Mouse (Mus musculus) stomach, postnatal 0 days (tissue): ENCODE data around the gene Gm15517. TPM values are rescaled to one million over a fixed set of nuclear protein-coding genes. Genes with fewer than 3 reads are reported as not detected.

Experiments
- ATAC-seq: fragments of 200-750 bp; cut with Nextera tagmentation; 2 replicates; pipeline ENCODE4 v1.8.0; 2017; ENCODE audit not compliant: low FRiP score, low TSS enrichment
- DNase-seq: peaks from one replicate; pipeline ENCODE4 v3.0.0-alpha.2; 2016; ENCODE audit warnings: low spot score
- H3K27ac ChIP-seq: fragments of 300-500 bp; sonication (generic); replicated peaks from 2 replicates; pipeline ENCODE4 v1.5.1; 2014; ENCODE audit warnings: mild to moderate bottlenecking, control low read depth
- H3K27me3 ChIP-seq: fragments of 300-500 bp; sonication (generic); 2 replicates; pipeline ENCODE4 v1.6.1; 2014; ENCODE audit warnings: low read length; ENCODE audit not compliant: control insufficient read depth, insufficient read depth
- H3K36me3 ChIP-seq: fragments of 300-500 bp; sonication (generic); 2 replicates; pipeline ENCODE4 v1.6.1; 2014; ENCODE audit warnings: low read length, mixed read lengths; ENCODE audit not compliant: control insufficient read depth, insufficient read depth
- H3K4me1 ChIP-seq: fragments of 300-500 bp; sonication (generic); replicated peaks from 2 replicates; pipeline ENCODE4 v1.6.1; 2014; ENCODE audit warnings: antibody characterized with exemption; ENCODE audit not compliant: control insufficient read depth, insufficient read depth
- H3K4me2 ChIP-seq: fragments of 300-500 bp; sonication (generic); replicated peaks from 2 replicates; pipeline ENCODE4 v1.6.1; 2014; ENCODE audit warnings: low read depth, mild to moderate bottlenecking, control low read depth, moderate library complexity
- H3K4me3 ChIP-seq: fragments of 300-500 bp; sonication (generic); 2 replicates; pipeline ENCODE4 v1.5.1; 2014; ENCODE audit warnings: low read depth, low read length, control low read depth
- H3K9ac ChIP-seq: fragments of 300-500 bp; sonication (generic); 2 replicates; pipeline ENCODE4 v1.6.1; 2014; ENCODE audit warnings: mild to moderate bottlenecking, low read length, control low read depth, mixed read lengths
- H3K9me3 ChIP-seq: fragments of 300-500 bp; sonication (generic); 2 replicates; pipeline ENCODE4 v1.6.1; 2016; ENCODE audit warnings: low read length; ENCODE audit not compliant: control insufficient read depth
- CTCF ChIP-seq: IDR thresholded peaks from 2 replicates; pipeline ENCODE4 v1.5.1; 2016; ENCODE audit warnings: antibody characterized with exemption, low read depth, mild to moderate bottlenecking, moderate library complexity
- EP300 ChIP-seq: optimal IDR thresholded peaks from 2 replicates; pipeline ENCODE3; 2016; ENCODE audit warnings: antibody characterized with exemption
- WGBS: fragments of 180-500 bp; shearing (Covaris S2); extraction: QIAGEN DNeasy Blood & Tissue Kit; methylation state at CpG from one replicate; pipeline ENCODE4 v1.1.7; 2014; 5-methylcytosine and 5-hydroxymethylcytosine counted together
- polyA plus RNA-seq: library from polyadenylated mRNA; unstranded; fragments of >200 nt; fragmentation: Nextera tagmentation; extraction: Ambion mirVana; gene quantifications from 2 replicates; pipeline ENCODE4 v1.2.1, GENCODE M21; 2015

Gm15517 gene
- polyA plus RNA-seq, 1 experiment from 2014 or later: not detected

DNA sequence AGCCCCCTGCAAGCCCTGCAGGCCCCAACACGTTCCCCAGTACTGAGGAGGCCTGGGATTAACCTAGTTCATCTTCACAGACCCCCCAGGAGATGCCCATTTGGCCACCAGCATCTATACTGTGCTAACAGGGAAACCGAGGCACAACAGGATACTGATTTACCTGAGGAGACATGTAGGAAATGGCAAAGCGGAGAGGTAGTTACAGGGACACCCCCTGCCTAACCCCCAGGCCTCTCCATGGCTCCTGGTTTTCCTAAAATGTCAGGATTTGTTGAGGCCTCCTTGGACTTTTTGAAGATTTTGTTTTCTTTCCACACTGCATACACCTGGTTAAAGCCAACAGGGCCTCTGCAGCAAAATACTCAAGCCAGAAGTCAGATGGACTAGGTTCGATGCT, 4.0 kb upstream of the Gm15517 start, which contains the start of gene Acp4:
Acp4 (minus strand) TSS at position 101 of the 400 bp plus-strand sequence.
- H3K9me3 ChIP-seq: no peaks in the 10 kb centered on the region
- DNase-seq (no peak), ATAC-seq (no peak)
- H3K36me3 ChIP-seq: no peaks in the 10 kb centered on the region
- TF ChIP-seq EP300 (no peak), CTCF (no peak)
- WGBS: 83% methylated on average over 4 of the region's 4 CpGs
- H3K27ac ChIP-seq: no peak within 1 kb of the TSS
- H3K4me1 ChIP-seq: no peaks in the 10 kb centered on the region
- no peak within 1 kb of the TSS for H3K4me3 ChIP-seq
- H3K9ac ChIP-seq: no peak within 1 kb of the TSS
- H3K27me3 ChIP-seq: no peaks in the 10 kb centered on the region; the same call in 1 of the 2 replicates
- H3K4me2 ChIP-seq: no peak within 1 kb of the TSS

- TF ChIP-seq EP300 (no peak), CTCF (no peak)
- Histone ChIP-seq H3K27me3 (no peaks in the 10 kb centered on the region; the same call in 1 of the 2 replicates), H3K4me3 (no peak overlapping the region), H3K4me1 (no peaks in the 10 kb centered on the region), H3K9me3 (no peaks in the 10 kb centered on the region), H3K9ac (no peak overlapping the region), H3K27ac (no peak overlapping the region), H3K4me2 (no peak overlapping the region), H3K36me3 (no peaks in the 10 kb centered on the region)
- no peak for ATAC-seq
- 65% methylated on average over 6 of the region's 6 CpGs for WGBS
- no peak for DNase-seq
Observed at GRCm38 (mm10) chr7:44260410-44260809, 837 bp upstream of the Gm15517 start.

- H3K27ac ChIP-seq: no peak overlapping the region
- no peak overlapping the region for H3K4me3 ChIP-seq
- WGBS: 3% methylated on average over 34 of the region's 34 CpGs
- no peaks in the 10 kb centered on the region for H3K36me3 ChIP-seq
- no peaks in the 10 kb centered on the region for H3K9me3 ChIP-seq
- no peaks in the 10 kb centered on the region for H3K27me3 ChIP-seq
- peak; percentile 89 for ATAC-seq
- no peak overlapping the region for H3K9ac ChIP-seq
- TF ChIP-seq EP300 (no peak), CTCF (peak; percentile 99)
- peak; percentile 97 for DNase-seq
- no peaks in the 10 kb centered on the region for H3K4me1 ChIP-seq
- H3K4me2 ChIP-seq: peak overlapping the region; percentile 11; the same call in 1 of the 2 replicates
Observed at GRCm38 (mm10) chr7:44262791-44263643, 1.8 kb downstream of the Gm15517 start.

DNA sequence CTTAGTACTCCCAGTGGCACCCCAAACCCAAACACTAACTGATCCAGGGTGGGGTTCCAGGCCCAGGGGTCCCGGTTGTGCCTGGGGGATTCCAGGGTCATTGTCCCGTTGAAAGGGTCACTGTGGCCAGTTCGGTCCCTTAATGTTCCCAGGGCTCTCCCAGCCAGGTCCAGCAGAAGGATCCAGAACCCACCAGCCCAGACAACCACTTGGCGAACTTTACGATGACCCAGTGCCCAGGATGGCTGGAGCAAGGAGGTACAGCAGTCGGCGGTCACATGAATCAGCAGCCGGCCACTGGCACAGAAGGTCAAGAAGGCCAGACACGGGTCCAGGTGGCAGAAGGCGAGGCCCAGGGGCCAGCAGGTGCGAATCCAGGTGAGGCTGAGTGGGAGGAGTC, 6.9 kb downstream of the Gm15517 start:
- no peak for DNase-seq
- 76% methylated on average over 10 of the region's 11 CpGs for WGBS
- TF ChIP-seq CTCF (no peak), EP300 (no peak)

DNA sequence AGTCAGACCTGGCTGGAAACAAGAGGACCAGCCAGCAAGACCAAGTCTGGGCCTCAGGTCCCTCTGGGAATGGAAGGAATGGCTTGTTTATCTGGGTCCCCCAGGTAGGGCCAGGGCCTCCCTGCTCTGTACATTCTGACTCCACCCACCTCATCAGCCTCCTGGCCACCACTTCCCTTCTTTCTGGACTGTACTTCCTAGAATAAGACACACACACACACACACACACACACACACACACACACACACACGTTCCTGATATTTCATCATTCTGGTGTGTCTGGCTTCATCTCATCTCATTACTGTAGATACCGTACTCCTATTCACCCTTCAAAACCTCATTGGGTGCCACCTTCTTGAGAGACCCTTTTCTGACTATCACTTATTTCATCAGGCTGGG, 8.2 kb downstream of the Gm15517 start:
- Histone ChIP-seq H3K27ac (no peak overlapping the region), H3K9me3 (no peaks in the 10 kb centered on the region), H3K4me3 (no peak overlapping the region), H3K36me3 (no peaks in the 10 kb centered on the region), H3K27me3 (no peaks in the 10 kb centered on the region), H3K4me1 (no peaks in the 10 kb centered on the region), H3K4me2 (no peak overlapping the region), H3K9ac (no peak overlapping the region)
- 77% methylated on average over 2 of the region's 2 CpGs for WGBS
- DNase-seq: no peak
- ATAC-seq: no peak
- TF ChIP-seq CTCF (no peak), EP300 (no peak)

More for the DNA sequence above, 6.9 kb downstream of the Gm15517 start:
- no peak overlapping the region for H3K4me2 ChIP-seq
- no peak overlapping the region for H3K27ac ChIP-seq
- H3K4me3 ChIP-seq: no peak overlapping the region
- no peak for ATAC-seq
- H3K9me3 ChIP-seq: no peaks in the 10 kb centered on the region
- no peaks in the 10 kb centered on the region for H3K36me3 ChIP-seq
- H3K27me3 ChIP-seq: no peaks in the 10 kb centered on the region
- no peak overlapping the region for H3K9ac ChIP-seq
- H3K4me1 ChIP-seq: no peaks in the 10 kb centered on the region

DNA sequence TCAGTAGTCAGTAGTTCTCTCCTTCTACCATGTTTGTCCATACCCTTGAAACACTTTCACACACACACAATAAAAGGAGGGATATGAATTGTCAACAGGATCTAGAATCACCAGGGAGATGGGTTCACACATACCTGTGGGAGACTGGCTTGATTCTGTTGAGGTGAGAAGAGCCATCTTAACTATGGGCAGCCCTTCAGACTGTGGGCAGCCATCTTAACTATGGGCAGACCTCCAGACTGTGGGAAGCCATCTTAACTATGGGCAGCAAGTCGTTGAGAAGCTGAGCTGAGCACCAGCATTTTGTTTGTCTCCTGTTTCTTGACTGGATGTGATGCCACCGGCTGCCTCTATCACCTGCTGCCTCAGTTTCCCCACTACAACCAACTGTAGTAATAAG, 10.1 kb downstream of the Gm15517 start:
- Histone ChIP-seq H3K9ac (no peak overlapping the region), H3K9me3 (no peaks in the 10 kb centered on the region), H3K36me3 (no peaks in the 10 kb centered on the region), H3K27ac (no peak overlapping the region), H3K27me3 (no peaks in the 10 kb centered on the region), H3K4me1 (no peaks in the 10 kb centered on the region), H3K4me3 (no peak overlapping the region), H3K4me2 (no peak overlapping the region)
- ATAC-seq (no peak), DNase-seq (no peak)
- WGBS: 67% methylated on average over 2 of the region's 2 CpGs
- TF ChIP-seq CTCF: no peak
- no peak for TF ChIP-seq EP300
